Mouse (Mus musculus): ENCODE data around the gene Ide. TPM values are rescaled to one million over a fixed set of nuclear protein-coding genes. Genes with fewer than 3 reads are reported as not detected.

The Ide gene
- polyA plus RNA-seq (2015; fragmentation: Nextera tagmentation; extraction: Ambion mirVana): 37.3 and 42.3 TPM in 2 replicates

DNA sequence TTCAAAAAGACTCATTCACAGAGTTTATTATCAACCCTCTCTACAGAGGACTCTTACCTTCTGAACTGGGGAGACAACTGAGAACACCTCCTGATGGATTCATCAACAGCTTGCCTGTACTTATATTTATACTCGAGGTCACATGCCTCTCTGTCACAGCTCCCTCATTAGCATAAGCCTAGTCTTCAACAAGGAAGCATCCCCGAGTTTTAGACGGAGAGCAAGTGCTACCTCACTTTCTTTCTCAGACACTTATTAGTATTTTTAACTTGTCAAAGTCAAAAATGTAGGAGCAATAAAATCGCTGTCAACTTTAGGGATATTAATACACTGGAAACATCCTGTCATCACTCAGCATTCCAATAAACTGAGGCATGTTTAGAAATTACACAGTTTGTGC, at the start of gene Ide:
Ide (minus strand) TSS at position 101 of the 400 bp plus-strand sequence.
- H3K27ac ChIP-seq: no peak within 1 kb of the TSS
- no peak for ATAC-seq (replicated peaks; ENCODE audit: low FRiP score, low read depth)
- H3K9ac ChIP-seq (ENCODE audit: low read depth, low read length): no peak within 1 kb of the TSS
- DNase-seq (ENCODE audit: low spot score): no peak
- H3K36me3 ChIP-seq (ENCODE audit: insufficient read depth, low read length): no peaks in the 10 kb centered on the region
- no peaks in the 10 kb centered on the region for H3K27me3 ChIP-seq (ENCODE audit: insufficient read depth, low read length)
- H3K9me3 ChIP-seq (replicated peaks; ENCODE audit: low read length): no peaks in the 10 kb centered on the region
- no peak within 1 kb of the TSS for H3K4me3 ChIP-seq (replicated peaks; ENCODE audit: low read depth, low read length)
- WGBS: 70% methylated on average over 4 of the region's 4 CpGs
- H3K4me1 ChIP-seq (replicated peaks; ENCODE audit: insufficient read depth, low read length): 0 out of 2 replicates have a peak, but pooled peaks cover 4% of the 10 kb centered on the region
- no peak within 1 kb of the TSS for H3K4me2 ChIP-seq (ENCODE audit: low read length)
- no peak for TF ChIP-seq CTCF (IDR thresholded peaks at IDR 0.05; ENCODE audit: low read depth)

DNA sequence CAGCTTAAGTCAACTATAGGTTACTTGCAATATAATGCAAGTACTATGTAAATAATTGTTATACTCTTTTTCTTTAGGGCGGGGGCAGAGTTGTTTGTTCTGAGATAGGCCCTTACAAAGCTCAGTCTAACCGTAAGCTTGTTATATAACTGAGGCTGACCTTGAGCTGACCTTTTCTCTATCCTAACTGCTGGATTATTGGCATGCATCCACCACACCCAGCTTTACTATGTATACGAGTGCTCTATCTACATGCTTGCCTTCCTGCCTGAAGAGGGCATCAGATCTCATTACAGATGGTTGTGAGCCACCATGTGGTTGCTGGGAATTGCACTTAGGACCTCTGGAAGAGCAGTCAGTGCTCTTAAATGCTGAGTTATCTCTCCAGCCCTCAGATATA, 48.5 kb upstream of the Ide start:
- H3K36me3 ChIP-seq (ENCODE audit: insufficient read depth, low read length): peaks cover 12% of the 10 kb centered on the region
- no peaks in the 10 kb centered on the region for H3K9me3 ChIP-seq (replicated peaks; ENCODE audit: low read length)
- H3K4me2 ChIP-seq (ENCODE audit: low read length): no peak overlapping the region
- no peaks in the 10 kb centered on the region for H3K27me3 ChIP-seq (ENCODE audit: insufficient read depth, low read length)
- no peak overlapping the region for H3K27ac ChIP-seq
- WGBS: 75% methylated on average over 3 of the region's 3 CpGs
- TF ChIP-seq CTCF (IDR thresholded peaks at IDR 0.05; ENCODE audit: low read depth): peak; percentile 22; the same call in 1 of the 2 replicates
- ATAC-seq (replicated peaks; ENCODE audit: low FRiP score, low read depth) (no peak), DNase-seq (ENCODE audit: low spot score) (no peak)
- no peak overlapping the region for H3K9ac ChIP-seq (ENCODE audit: low read depth, low read length)
- H3K4me3 ChIP-seq (replicated peaks; ENCODE audit: low read depth, low read length): no peak overlapping the region
- no peaks in the 10 kb centered on the region for H3K4me1 ChIP-seq (replicated peaks; ENCODE audit: insufficient read depth, low read length)

DNA sequence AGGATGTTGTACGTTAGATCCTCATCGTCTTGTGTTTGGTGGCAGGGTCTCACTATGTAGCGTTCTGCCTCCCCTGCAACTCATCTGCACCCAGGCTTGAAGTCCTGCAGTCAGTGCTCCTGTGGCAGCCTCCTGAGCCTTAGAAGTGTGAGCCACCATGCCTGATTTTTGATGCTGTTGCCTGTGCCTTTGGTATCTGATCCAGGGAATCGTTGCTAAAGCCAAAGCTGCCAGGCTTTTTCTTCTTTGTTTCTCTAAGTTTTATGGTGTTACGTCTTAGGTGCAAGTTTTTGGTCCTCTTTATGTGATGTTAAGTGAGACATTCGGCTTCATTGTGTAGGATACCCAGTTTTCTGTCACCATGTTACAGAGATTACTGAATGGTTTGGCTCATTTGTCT, 41.2 kb upstream of the Ide start:
- H3K9ac ChIP-seq (ENCODE audit: low read depth, low read length): no peak overlapping the region
- no peak for TF ChIP-seq CTCF (IDR thresholded peaks at IDR 0.05; ENCODE audit: low read depth)

DNA sequence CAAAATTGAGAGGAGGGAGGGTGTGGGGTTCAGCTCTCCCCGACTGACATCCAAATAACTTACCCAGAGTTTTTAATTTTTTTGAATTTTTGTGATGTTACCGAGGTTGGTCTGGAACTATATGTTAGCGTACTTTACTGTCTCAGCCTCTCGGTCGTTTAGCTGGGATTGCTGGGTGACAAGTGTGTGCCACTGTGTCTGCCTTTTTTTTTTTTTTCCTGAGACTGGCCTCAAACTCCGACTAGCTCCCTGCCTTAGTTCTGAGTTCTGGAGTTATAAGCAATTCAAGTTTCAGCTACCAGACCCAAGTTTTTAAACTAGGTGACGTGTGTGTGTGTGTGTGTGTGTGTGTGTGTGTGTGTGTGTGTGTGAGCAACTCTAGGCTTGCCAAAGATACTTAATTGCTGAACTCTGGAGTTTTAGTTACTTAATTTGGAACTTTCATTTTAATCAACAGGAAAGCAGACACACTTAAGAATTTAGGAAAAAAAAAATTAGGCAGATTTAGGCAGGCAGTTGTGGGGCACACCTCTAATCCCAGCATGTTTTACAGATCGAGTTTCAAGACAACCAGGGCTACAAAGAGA, 39.8 kb upstream of the Ide start:
- 11% methylated on average over 8 of the region's 8 CpGs for WGBS
- no peak overlapping the region for H3K9ac ChIP-seq (ENCODE audit: low read depth, low read length)
- no peak for ATAC-seq (replicated peaks; ENCODE audit: low FRiP score, low read depth)
- H3K4me2 ChIP-seq (ENCODE audit: low read length): peak overlapping the region; percentile 71
- no peaks in the 10 kb centered on the region for H3K36me3 ChIP-seq (ENCODE audit: insufficient read depth, low read length)
- no peaks in the 10 kb centered on the region for H3K9me3 ChIP-seq (replicated peaks; ENCODE audit: low read length)
- H3K4me3 ChIP-seq (replicated peaks; ENCODE audit: low read depth, low read length): peak overlapping the region; percentile 88
- H3K27me3 ChIP-seq (ENCODE audit: insufficient read depth, low read length): no peaks in the 10 kb centered on the region
- no peak for DNase-seq (ENCODE audit: low spot score)
- TF ChIP-seq CTCF (IDR thresholded peaks at IDR 0.05; ENCODE audit: low read depth): no peak
- H3K4me1 ChIP-seq (replicated peaks; ENCODE audit: insufficient read depth, low read length): 0 out of 2 replicates have a peak, but pooled peaks cover 5% of the 10 kb centered on the region
- H3K27ac ChIP-seq: no peak overlapping the region

More for the DNA sequence above, 41.2 kb upstream of the Ide start:
- ATAC-seq (replicated peaks; ENCODE audit: low FRiP score, low read depth) (no peak), DNase-seq (ENCODE audit: low spot score) (no peak)
- no peak overlapping the region for H3K27ac ChIP-seq
- no peak overlapping the region for H3K4me3 ChIP-seq (replicated peaks; ENCODE audit: low read depth, low read length)
- H3K9me3 ChIP-seq (replicated peaks; ENCODE audit: low read length): no peaks in the 10 kb centered on the region
- no peak overlapping the region; the same call in 1 of the 2 replicates for H3K4me2 ChIP-seq (ENCODE audit: low read length)
- H3K36me3 ChIP-seq (ENCODE audit: insufficient read depth, low read length): no peaks in the 10 kb centered on the region
- 0 out of 2 replicates have a peak, but pooled peaks cover 5% of the 10 kb centered on the region for H3K4me1 ChIP-seq (replicated peaks; ENCODE audit: insufficient read depth, low read length)
- H3K27me3 ChIP-seq (ENCODE audit: insufficient read depth, low read length): no peaks in the 10 kb centered on the region
- whole genome bisulfite sequencing: 59% methylated on average over 6 of the region's 6 CpGs

DNA sequence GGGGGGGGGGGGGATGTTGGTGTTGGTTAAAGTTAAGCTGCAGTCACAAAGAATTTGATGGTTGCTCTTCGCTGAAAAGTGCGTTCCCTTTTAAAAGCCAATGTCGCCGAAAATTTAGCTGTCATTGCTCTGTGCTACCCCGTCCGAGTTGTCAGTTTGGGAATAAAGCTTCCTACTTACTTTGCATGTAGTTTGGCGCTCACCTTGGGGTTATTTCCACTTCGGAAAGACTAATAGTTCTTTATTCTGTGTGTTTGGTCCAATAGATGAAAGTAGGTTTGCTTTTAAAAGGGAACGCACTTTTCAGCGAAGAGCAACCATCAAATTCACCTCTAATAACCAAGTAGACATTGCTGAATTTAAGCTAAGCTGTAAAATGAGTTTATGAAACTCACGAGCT, 39.2 kb upstream of the Ide start:
- Histone ChIP-seq H3K9me3 (replicated peaks; ENCODE audit: low read length) (no peaks in the 10 kb centered on the region), H3K4me1 (replicated peaks; ENCODE audit: insufficient read depth, low read length) (0 out of 2 replicates have a peak, but pooled peaks cover 5% of the 10 kb centered on the region), H3K27me3 (ENCODE audit: insufficient read depth, low read length) (no peaks in the 10 kb centered on the region), H3K4me2 (ENCODE audit: low read length) (peak overlapping the region; percentile 71), H3K4me3 (replicated peaks; ENCODE audit: low read depth, low read length) (peak overlapping the region; percentile 88), H3K36me3 (ENCODE audit: insufficient read depth, low read length) (no peaks in the 10 kb centered on the region), H3K9ac (ENCODE audit: low read depth, low read length) (peak overlapping the region; percentile 62), H3K27ac (no peak overlapping the region)
- ATAC-seq (replicated peaks; ENCODE audit: low FRiP score, low read depth) (no peak), DNase-seq (ENCODE audit: low spot score) (peak; percentile 15)
- no peak for TF ChIP-seq CTCF (IDR thresholded peaks at IDR 0.05; ENCODE audit: low read depth)
- WGBS: 1% methylated on average over 11 of the region's 11 CpGs

DNA sequence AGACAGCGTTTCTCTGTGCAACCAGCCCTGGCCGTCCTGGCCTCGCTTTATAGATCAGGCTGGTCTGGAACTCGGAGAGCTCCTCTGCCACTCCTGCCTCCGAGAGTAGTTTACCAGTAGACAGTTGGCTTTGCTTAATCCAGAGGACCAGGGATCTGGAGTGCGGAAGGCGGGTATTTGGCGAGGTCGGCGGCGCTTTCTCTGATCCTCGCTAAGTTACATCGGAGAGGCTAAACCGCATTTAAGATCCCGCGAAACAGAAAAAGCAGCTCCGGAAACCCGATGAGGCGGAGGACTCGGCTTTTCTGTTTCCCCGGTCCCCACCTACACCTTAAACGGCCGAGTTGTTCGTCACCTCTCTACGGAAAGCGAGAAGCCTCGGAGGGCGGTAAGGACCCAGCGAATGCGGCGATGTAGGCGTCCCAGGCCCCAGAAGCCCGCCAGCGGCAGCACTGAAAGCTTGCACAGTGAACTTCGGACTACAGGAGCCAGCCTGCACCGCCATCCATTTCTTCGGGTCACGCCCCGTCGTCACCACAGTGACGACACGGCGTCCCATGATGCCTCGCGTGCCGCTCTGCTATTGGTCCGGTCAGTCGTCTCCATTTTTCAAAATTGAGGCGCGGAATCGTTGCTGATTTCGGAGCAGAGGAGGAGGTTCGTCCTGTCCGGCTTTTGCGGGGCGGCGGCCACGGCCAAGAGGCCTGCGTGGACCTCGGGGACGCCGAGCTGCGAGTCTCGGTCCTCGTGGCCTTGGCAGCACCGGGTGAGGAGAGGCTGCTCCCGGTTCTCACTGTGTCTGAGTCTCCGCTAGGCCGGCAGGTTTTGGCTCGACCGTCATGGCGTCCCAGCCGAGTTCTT, 38.3 kb upstream of the Ide start, which contains the start of gene Kif11:
Kif11 (plus strand) TSS at position 649 of the 861 bp plus-strand sequence.
- WGBS: under 1% methylated on average over 72 of the region's 73 CpGs
- DNase-seq (ENCODE audit: low spot score): peak; percentile 98
- peak within 1 kb of the TSS; percentile 88 for H3K4me3 ChIP-seq (replicated peaks; ENCODE audit: low read depth, low read length)
- peak within 1 kb of the TSS; percentile 64 for H3K9ac ChIP-seq (ENCODE audit: low read depth, low read length)
- peak within 1 kb of the TSS; percentile 71 for H3K4me2 ChIP-seq (ENCODE audit: low read length)
- no peak for TF ChIP-seq CTCF (IDR thresholded peaks at IDR 0.05; ENCODE audit: low read depth)
- no peaks in the 10 kb centered on the region for H3K27me3 ChIP-seq (ENCODE audit: insufficient read depth, low read length)
- ATAC-seq (replicated peaks; ENCODE audit: low FRiP score, low read depth): peak; percentile 100
- H3K4me1 ChIP-seq (replicated peaks; ENCODE audit: insufficient read depth, low read length): 0 out of 2 replicates have a peak, but pooled peaks cover 5% of the 10 kb centered on the region
- H3K36me3 ChIP-seq (ENCODE audit: insufficient read depth, low read length): no peaks in the 10 kb centered on the region
- no peaks in the 10 kb centered on the region for H3K9me3 ChIP-seq (replicated peaks; ENCODE audit: low read length)
- peak within 1 kb of the TSS; percentile 87 for H3K27ac ChIP-seq
